Mouse (Mus musculus): Measurements from ENCODE around the gene Fam185a. TPM values are rescaled to one million over a fixed set of nuclear protein-coding genes. Genes with fewer than 3 reads are reported as not detected.

Fam185a gene
- polyA plus RNA-seq, 1 experiment from 2014 or later: 4.8 TPM

DNA sequence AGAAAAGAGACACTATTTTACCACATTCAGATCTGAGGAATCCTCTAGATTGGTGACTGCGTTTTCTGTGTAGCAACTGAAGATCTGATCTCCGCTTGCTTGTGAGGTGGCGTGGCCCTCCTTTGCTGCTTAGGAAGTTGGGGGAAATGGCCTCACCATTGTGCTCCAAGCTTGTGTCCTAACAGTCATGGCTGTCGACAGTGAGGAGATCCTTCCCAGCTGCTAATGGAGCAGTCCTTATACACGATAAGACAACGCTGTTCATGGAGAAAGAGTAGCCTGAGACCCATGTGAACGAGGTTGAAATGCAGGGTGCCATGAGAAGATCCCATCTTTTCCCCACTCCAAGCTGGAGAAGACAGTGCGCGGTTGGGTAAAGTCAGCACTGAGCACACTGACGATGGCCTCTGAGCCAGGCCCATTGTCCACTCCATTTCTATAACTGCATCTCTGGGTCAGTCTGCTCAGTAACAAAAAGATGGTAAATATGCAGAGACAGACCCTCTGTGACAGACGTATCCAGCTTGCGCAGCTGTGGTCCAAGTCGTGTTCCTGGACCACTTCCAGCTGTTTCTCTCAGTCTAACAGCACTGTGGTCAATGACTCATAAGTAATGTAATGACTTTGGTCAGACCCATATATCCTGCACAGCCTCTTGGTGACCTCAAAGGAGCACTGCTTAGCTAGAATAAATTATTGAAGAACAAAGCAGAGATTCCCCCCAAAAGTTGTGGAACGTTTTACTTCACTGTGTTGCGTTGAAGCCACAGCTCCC, 103.5 kb downstream of the Fam185a start:
- 92% methylated on average over 15 of the region's 15 CpGs for WGBS

DNA sequence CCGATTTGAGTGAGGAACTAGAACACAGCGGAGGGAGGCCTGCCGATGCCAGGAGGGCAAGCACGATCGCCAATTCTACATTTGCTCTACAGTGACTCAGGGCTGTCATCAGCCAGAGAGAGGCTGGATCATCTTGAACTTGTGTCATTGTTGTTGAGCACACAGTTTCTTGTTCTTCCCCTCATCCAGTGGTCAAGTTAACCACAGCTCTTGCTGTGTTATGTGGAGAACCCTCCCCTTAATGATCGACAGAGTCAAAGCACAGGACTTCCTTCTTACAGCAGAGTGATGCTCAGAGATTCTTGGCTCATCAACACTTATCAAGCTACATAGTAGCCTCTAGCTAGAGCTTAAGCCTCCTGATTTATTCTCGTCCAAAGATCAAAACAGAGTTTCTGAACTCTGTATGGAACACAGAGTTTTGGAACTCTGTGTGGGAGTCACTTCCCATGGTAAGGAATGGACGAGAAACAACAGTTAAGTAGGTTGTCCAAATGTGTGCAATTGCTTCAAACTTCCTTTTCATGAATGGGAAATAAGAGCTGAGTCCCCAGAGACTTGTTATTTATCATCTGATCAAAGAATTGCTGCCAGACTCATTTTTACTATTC, 104.5 kb downstream of the Fam185a start:
- ATAC-seq (replicated peaks; ENCODE audit: low FRiP score) (no peak), DNase-seq (ENCODE audit: low spot score) (no peak)
- no peaks in the 10 kb centered on the region; the same call in 1 of the 2 replicates for H3K9me3 ChIP-seq (ENCODE audit: control insufficient read depth, low read length)
- 91% methylated on average over 8 of the region's 8 CpGs for WGBS
- no peaks in the 10 kb centered on the region for H3K27me3 ChIP-seq (ENCODE audit: control insufficient read depth, insufficient read depth, low read length)
- no peaks in the 10 kb centered on the region for H3K36me3 ChIP-seq (ENCODE audit: control insufficient read depth, insufficient read depth, low read length)
- H3K9ac ChIP-seq (ENCODE audit: low read length): no peak overlapping the region
- H3K27ac ChIP-seq (ENCODE audit: low read depth, low read length): no peak overlapping the region
- no peak overlapping the region for H3K4me3 ChIP-seq (ENCODE audit: low read depth, low read length)
- H3K4me1 ChIP-seq (replicated peaks; ENCODE audit: control insufficient read depth, insufficient read depth, low read length): no peaks in the 10 kb centered on the region
- H3K4me2 ChIP-seq (ENCODE audit: low read depth, low read length, severe bottlenecking): no peak overlapping the region

More for the DNA sequence above, 103.5 kb downstream of the Fam185a start:
- DNase-seq (ENCODE audit: low spot score) (no peak), ATAC-seq (replicated peaks; ENCODE audit: low FRiP score) (no peak)
- Histone ChIP-seq H3K4me2 (ENCODE audit: low read depth, low read length, severe bottlenecking) (no peak overlapping the region), H3K27me3 (ENCODE audit: control insufficient read depth, insufficient read depth, low read length) (no peaks in the 10 kb centered on the region), H3K9me3 (ENCODE audit: control insufficient read depth, low read length) (no peaks in the 10 kb centered on the region; the same call in 1 of the 2 replicates), H3K4me3 (ENCODE audit: low read depth, low read length) (no peak overlapping the region), H3K36me3 (ENCODE audit: control insufficient read depth, insufficient read depth, low read length) (no peaks in the 10 kb centered on the region), H3K9ac (ENCODE audit: low read length) (no peak overlapping the region), H3K27ac (ENCODE audit: low read depth, low read length) (no peak overlapping the region), H3K4me1 (replicated peaks; ENCODE audit: control insufficient read depth, insufficient read depth, low read length) (no peaks in the 10 kb centered on the region)

Other genes with a start within 250 kb of the Fam185a start
- gene Gsap, start 238.7 kb upstream of the Fam185a start, polyA plus RNA-seq (2014; fragmentation: Nextera tagmentation; extraction: Ambion mirVana): 1.5 and 1.6 TPM in 2 replicates
- 1.2 and 1.6 TPM in 2 replicates for gene Fgl2, start 52.3 kb upstream of the Fam185a start, polyA plus RNA-seq (2014; fragmentation: Nextera tagmentation; extraction: Ambion mirVana)
- gene Ccdc146, start 281 bp upstream of the Fam185a start, polyA plus RNA-seq (2014; fragmentation: Nextera tagmentation; extraction: Ambion mirVana): 0.36 TPM in 1 of 2 replicates, not detected in the other
- 15.3 and 17.6 TPM in 2 replicates for gene Lrrc17, start 118.6 kb downstream of the Fam185a start, polyA plus RNA-seq (2014; fragmentation: Nextera tagmentation; extraction: Ambion mirVana)
- gene Fbxl13, start 220.7 kb downstream of the Fam185a start, polyA plus RNA-seq (2014; fragmentation: Nextera tagmentation; extraction: Ambion mirVana): 0.15 TPM in 1 of 2 replicates, not detected in the other
- gene Armc10, start 220.9 kb downstream of the Fam185a start, polyA plus RNA-seq (2014; fragmentation: Nextera tagmentation; extraction: Ambion mirVana): 93.1 and 93.2 TPM in 2 replicates

All from forebrain, embryonic 11.5 days (tissue).